Mouse (Mus musculus): ENCODE measurements around the gene Col4a3.

The Col4a3 gene

DNA sequence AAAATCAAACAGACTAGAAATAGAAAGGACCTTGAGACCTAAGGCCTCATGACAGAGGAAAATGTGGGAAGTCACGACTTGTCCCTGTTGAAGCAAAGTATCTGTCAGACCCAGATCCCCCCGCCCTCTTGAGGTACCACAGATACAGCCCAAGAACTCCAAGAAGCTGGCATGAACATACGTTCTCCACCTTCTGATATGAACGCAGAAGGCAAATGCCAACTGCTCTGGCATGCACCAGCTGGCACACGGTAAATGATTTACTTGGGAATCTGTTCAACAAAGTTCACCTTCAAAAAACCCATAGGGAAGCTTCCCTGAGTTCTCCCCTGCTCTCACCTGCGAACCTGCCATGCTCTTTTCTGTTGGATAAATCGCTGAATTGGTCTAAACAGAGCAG is 19.1 kb downstream of the Col4a3 start:
- no peak for DNase-seq (ENCODE audit: low spot score)

- no peak for DNase-seq (ENCODE audit: low spot score)
Measured at GRCm38 (mm10) chr1:82608646-82609262, 22.0 kb downstream of the Col4a3 start.

DNA sequence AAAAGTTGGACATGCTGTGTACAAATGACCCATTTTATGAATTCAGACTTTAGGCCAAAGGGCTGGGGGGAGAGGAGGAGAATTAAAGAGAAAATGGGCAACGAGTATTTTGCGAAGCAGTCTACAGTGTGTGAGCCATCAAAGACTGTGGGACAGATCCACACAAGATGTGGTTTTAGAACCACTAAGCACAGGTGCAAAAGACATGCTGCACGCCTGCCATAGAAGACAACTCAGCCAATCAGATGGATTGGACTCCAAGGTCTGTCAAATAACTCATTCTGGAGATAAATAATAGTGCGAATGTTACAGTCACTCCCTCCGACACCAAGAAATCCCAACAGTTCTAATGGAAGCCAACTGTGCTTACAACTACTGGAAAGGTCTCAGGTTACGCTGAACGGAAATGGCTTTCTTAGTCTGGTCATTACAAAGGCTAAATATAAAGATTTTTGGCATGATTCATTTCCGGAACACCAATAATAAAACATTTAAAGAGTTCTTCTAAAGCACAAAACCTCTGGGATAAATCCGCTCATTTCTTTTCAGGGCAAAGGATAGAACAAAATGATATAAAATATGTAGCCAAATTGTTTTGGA is 25.4 kb downstream of the Col4a3 start:
- no peak for DNase-seq (ENCODE audit: low spot score)

- no peak for DNase-seq (ENCODE audit: low spot score)
Measured at GRCm38 (mm10) chr1:82618001-82618400, 31.3 kb downstream of the Col4a3 start.

DNA sequence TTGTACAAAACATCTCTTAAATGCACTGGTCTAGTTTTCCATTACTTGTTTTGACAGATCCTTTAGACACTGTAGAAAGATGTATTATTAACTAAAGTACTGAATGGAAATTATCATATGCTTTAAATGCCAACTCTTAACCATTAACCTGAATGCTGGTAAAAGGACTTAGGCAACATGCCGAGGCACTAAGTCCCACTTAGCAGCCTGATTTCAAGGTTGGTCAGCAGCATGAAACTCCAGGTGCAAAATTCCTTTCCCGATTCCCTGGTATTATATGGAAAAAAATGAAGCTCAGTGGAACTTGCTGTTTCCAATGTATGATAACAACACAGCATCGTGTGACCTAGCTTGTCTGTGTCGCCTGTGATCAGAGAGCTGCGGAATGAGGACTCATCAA is 31.9 kb downstream of the Col4a3 start:
- DNase-seq (ENCODE audit: low spot score), result no peak

- DNase-seq (ENCODE audit: low spot score), result no peak
Measured at GRCm38 (mm10) chr1:82619981-82620380, 33.3 kb downstream of the Col4a3 start.

- no peak for DNase-seq (ENCODE audit: low spot score)
Measured at GRCm38 (mm10) chr1:82624934-82625333, 38.2 kb downstream of the Col4a3 start.

DNA sequence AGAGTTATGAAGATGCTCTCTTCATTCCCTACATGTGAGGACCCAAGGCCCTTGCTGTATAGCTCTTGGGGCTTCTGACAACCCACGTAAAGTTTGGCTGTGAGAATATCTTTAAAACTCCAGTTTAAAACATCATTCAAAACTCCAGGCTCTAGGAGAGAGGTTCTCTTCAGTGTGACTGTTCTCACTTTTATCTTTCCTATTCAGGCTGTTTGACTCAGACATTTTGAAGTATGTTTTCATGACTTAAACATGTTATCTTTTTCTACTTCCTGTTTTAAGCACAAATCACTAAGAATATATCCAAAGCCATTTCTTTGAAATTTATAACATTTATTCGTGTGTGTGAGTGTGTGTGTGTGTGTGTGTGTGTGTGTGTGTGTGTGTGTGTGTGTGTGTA is 38.8 kb downstream of the Col4a3 start:
- no peak for DNase-seq (ENCODE audit: low spot score)

DNA sequence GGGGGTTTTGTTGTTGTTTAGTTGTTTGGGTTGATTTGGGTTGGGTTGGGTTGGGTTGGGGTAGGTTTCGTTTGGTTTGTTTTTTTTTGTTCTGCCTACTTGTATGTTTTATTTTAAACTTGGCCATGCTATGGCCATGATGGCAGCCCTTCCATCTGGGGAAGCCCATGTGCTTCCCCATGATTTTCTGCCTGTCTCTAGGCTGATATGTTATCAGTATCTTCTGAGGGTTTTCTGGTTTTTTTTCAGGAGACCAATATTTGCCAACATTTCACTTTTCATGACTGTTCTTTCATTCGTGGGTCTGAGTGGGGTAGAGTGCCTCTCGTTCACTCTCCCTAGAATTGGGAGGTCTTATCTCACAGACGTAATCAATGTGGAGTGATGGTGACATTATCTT is 40.9 kb downstream of the Col4a3 start:
- no peak for DNase-seq (ENCODE audit: low spot score)

GRCm38 (mm10) chr1:82629495-82629894 is 42.8 kb downstream of the Col4a3 start:
- DNase-seq (ENCODE audit: low spot score), result no peak

- DNase-seq (ENCODE audit: low spot score), result no peak
Measured at GRCm38 (mm10) chr1:82631169-82631792, 44.6 kb downstream of the Col4a3 start.

GRCm38 (mm10) chr1:82634545-82635253 is 48.0 kb downstream of the Col4a3 start:
- peak; percentile 82 for DNase-seq (ENCODE audit: low spot score)

- no peak for DNase-seq (ENCODE audit: low spot score)
Measured at GRCm38 (mm10) chr1:82635254-82635620, 48.5 kb downstream of the Col4a3 start.

- DNase-seq (ENCODE audit: low spot score), result no peak
Measured at GRCm38 (mm10) chr1:82636321-82636720, 49.6 kb downstream of the Col4a3 start.

DNA sequence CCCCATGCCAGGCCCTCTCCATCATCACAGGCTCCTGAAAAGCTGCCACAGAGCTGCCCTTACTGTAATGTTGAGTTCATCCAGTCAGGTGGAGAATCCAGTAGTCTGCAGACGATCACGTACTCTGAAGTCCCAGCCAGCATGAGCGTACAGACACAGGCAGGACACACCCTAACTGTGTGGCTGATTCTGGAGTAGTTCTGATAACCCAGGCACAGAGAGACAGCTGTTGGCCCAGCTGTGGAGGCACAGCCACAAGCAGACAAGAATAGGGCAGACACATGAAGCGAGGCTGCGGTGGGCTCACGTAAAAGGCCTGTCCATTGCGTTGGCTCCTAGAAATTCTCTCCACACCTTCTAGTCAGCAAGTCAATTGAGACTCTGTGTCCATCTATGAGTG is 50.7 kb downstream of the Col4a3 start:
- no peak for DNase-seq (ENCODE audit: low spot score)

DNA sequence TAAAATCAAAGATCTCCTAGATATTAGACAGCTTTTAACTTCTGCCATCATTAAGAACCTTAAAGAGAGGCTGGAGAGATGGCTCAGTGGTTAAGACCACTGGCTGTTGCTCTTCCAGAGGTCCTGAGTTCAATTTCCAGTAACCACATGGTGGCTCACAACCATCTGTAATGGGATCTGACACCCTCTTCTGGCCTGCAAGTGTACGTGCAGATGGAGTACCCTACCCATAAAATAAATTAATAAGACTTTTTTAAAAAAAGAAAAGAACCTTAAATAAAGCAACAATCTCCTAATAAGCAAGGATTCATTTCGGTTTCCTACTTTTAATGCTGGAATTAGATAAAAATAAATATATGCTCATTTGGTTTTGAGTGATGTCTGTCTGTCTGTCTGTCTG is 51.7 kb downstream of the Col4a3 start:
- no peak for DNase-seq (ENCODE audit: low spot score)

- DNase-seq (ENCODE audit: low spot score), result peak; percentile 79
Measured at GRCm38 (mm10) chr1:82641316-82641987, 54.7 kb downstream of the Col4a3 start.

- DNase-seq (ENCODE audit: low spot score), result no peak
Measured at GRCm38 (mm10) chr1:82647989-82648388, 61.3 kb downstream of the Col4a3 start.

DNA sequence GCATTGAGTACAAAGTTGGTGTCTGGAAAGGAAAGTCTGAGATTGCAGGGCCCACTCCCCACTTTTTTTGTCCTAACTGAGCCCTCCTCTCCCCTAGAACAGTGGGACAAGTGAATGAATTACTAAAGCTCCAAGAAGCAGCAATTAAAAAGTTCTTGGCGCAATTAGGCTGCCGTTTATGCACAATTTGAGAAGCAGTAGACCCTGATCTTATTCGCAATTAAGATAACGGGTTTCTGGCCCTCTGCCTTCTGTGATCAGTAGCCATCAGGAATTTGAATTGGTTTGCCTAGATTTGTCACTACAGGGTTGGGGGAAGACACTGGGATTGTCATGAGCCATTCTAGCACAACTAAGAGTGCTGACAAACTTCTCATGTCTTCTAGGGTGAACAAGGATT is 64.1 kb downstream of the Col4a3 start:
- DNase-seq (ENCODE audit: low spot score), result no peak

DNA sequence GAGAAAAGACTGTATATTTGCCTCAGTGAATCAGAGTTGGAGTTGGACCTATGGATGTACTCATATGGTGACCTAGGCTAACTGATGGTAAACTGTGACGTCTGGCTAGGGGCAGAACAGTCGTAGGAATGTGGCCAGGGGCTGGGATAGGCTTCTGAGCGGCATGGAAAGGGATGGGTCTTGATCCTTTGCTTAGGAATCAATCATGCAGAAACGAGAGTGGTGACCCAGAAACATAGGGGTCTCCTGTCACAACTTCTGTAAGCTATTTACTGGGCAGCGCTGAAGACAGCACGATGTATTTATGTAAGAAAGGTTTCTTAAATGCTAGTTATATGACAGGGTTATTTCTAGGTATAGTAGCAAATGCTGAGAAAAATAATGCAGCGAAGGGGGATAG is 67.3 kb downstream of the Col4a3 start:
- DNase-seq (ENCODE audit: low spot score), result no peak

- no peak for DNase-seq (ENCODE audit: low spot score)
Measured at GRCm38 (mm10) chr1:82656452-82656851, 69.7 kb downstream of the Col4a3 start.

DNA sequence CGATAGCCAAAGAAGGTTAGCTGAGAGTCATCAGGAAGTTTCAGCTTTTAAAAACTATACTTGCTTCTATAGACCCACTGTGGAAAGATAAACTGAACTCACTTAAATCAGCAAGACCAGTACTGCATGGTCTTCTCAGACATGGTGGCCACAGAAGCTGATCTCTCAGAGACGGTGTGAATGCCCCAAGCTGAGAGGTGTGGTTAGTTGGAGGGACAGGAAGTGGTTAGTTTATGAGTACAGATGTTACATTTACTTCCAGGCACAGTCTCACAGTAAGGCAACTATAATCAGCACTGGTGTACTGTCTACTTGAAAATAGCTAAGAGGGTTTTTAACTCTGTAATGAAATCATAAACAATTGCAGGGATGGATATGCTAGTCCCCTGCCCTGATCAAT is 75.5 kb downstream of the Col4a3 start:
- no peak for DNase-seq (ENCODE audit: low spot score)

- no peak for DNase-seq (ENCODE audit: low spot score)
Measured at GRCm38 (mm10) chr1:82663522-82663921, 76.8 kb downstream of the Col4a3 start.

Measured in ovary, postnatal 36 days (tissue).